8 mouse cellular contexts compared by ENCODE assay signal in the genomic region with DNA sequence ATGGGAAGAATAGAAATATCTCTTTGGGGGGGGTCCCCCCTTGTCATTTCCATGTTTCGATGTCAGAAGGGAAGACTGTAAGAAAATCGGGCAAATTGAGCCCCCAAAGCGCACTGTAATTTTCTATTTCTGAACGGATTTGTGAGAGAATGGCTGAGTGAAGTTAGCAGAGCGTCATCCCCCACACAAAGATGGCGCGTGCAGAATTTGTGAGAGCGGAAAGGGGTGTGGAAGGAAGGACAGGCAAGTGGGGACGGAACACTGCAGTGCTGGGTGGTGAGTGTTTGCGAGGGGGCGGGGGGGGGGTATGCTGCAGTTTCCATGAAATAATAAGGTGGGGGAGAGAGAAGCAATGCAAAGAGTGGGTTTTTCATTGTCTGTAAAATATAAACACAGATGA. TPM values are rescaled to one million over a fixed set of nuclear protein-coding genes. Genes with fewer than 3 reads are reported as not detected.
DNase-seq lines count a peak whose midpoint lies in the region; ATAC-seq and TF ChIP-seq lines count a peak whose summit lies in the region.

A gene (plus strand): TSS at position 136 of the 400 bp plus-strand sequence.

- intact Hi-C loops in left cerebral cortex, postnatal 14 days (cut with DNase I): loop anchor here (5.0 kb wide), 1 partner anchor 47 kb away; no protein-coding TSS in a partner anchor

- no peaks in the 10 kb centered on the region for H3K36me3 ChIP-seq in lung, embryonic 15.5 days
- H3K36me3 ChIP-seq in embryonic facial prominence, embryonic 12.5 days: no peaks in the 10 kb centered on the region
- no peaks in the 10 kb centered on the region for H3K36me3 ChIP-seq in heart, embryonic 13.5 days
- H3K36me3 ChIP-seq in myocyte (ENCODE audit: control insufficient read depth, insufficient read depth): no peaks in the 10 kb centered on the region

- no peak within 1 kb of the TSS for H3ac ChIP-seq in myocyte (ENCODE audit: control insufficient read depth, insufficient read length)

- H3K27me3 ChIP-seq in lung, embryonic 15.5 days: no peaks in the 10 kb centered on the region
- no peaks in the 10 kb centered on the region for H3K27me3 ChIP-seq in embryonic facial prominence, embryonic 12.5 days
- no peaks in the 10 kb centered on the region for H3K27me3 ChIP-seq in heart, embryonic 13.5 days (replicated peaks)
- no peaks in the 10 kb centered on the region for H3K27me3 ChIP-seq in myocyte (ENCODE audit: control insufficient read depth, insufficient read depth, insufficient read length)

- H3K9me3 ChIP-seq in lung, embryonic 15.5 days: no peaks in the 10 kb centered on the region
- no peaks in the 10 kb centered on the region for H3K9me3 ChIP-seq in embryonic facial prominence, embryonic 12.5 days
- H3K9me3 ChIP-seq in heart, embryonic 13.5 days: no peaks in the 10 kb centered on the region

- no peak for DNase-seq in lung, postnatal 4 days
- no peak for DNase-seq in left cerebral cortex, postnatal 14 days (ENCODE audit: low spot score in 2 of 2)
- DNase-seq in spleen, adult 18-20 months: no peak

- H3K4me3 ChIP-seq in lung, embryonic 15.5 days: no peak within 1 kb of the TSS
- no peak within 1 kb of the TSS for H3K4me3 ChIP-seq in embryonic facial prominence, embryonic 12.5 days
- H3K4me3 ChIP-seq in heart, embryonic 13.5 days: no peak within 1 kb of the TSS
- no peak within 1 kb of the TSS for H3K4me3 ChIP-seq in myocyte

- no peak within 1 kb of the TSS for H3K27ac ChIP-seq in lung, embryonic 15.5 days
- no peak within 1 kb of the TSS for H3K27ac ChIP-seq in embryonic facial prominence, embryonic 12.5 days
- H3K27ac ChIP-seq in heart, embryonic 13.5 days (replicated peaks): no peak within 1 kb of the TSS

- H3K4me1 ChIP-seq in lung, embryonic 15.5 days: peaks cover 20% of the 10 kb centered on the region
- peaks cover 4% of the 10 kb centered on the region for H3K4me1 ChIP-seq in embryonic facial prominence, embryonic 12.5 days
- H3K4me1 ChIP-seq in heart, embryonic 13.5 days: peaks cover 11% of the 10 kb centered on the region

- no peak within 1 kb of the TSS for H3K9ac ChIP-seq in lung, embryonic 15.5 days
- no peak within 1 kb of the TSS for H3K9ac ChIP-seq in embryonic facial prominence, embryonic 12.5 days
- H3K9ac ChIP-seq in heart, embryonic 13.5 days: no peak within 1 kb of the TSS

- ATAC-seq in lung, embryonic 15.5 days (ENCODE audit: borderline replicate concordance, extremely low read depth, low FRiP score, low TSS enrichment): no peak
- ATAC-seq in embryonic facial prominence, embryonic 12.5 days (ENCODE audit: insufficient number of reproducible peaks, insufficient read depth, low FRiP score, low TSS enrichment): no peak
- no peak for ATAC-seq in heart, embryonic 13.5 days (ENCODE audit: extremely low read depth, insufficient number of reproducible peaks, low FRiP score, low TSS enrichment)
- ATAC-seq in frontal cortex, adult (ENCODE audit: low TSS enrichment): no peak

- WGBS in lung, embryonic 15.5 days: 85% methylated on average over 11 of the region's 11 CpGs
- WGBS in embryonic facial prominence, embryonic 12.5 days: 83% methylated on average over 11 of the region's 11 CpGs
- WGBS in heart, embryonic 13.5 days: 80% methylated on average over 11 of the region's 11 CpGs

- H3K79me2 ChIP-seq in myocyte (ENCODE audit: control insufficient read depth, insufficient read depth): peaks cover 4% of the 10 kb centered on the region

- no peak for TF ChIP-seq POLR2A in myocyte (IDR thresholded peaks at IDR 0.05; ENCODE audit: insufficient read length, low read depth)

- no peak within 1 kb of the TSS for H3K4me2 ChIP-seq in lung, embryonic 15.5 days
- no peak within 1 kb of the TSS for H3K4me2 ChIP-seq in embryonic facial prominence, embryonic 12.5 days (replicated peaks)
- H3K4me2 ChIP-seq in heart, embryonic 13.5 days: no peak within 1 kb of the TSS
- H3K4me2 ChIP-seq in myocyte (ENCODE audit: low read depth): no peak within 1 kb of the TSS

TF ChIP-seq in myocyte, 11 proteins besides CTCF, POLR2A, EP300 and RAD21:
- no peak for TF ChIP-seq USF1 (IDR thresholded peaks at IDR 0.05; ENCODE audit: low read depth)
- TF ChIP-seq E2F4 (IDR thresholded peaks at IDR 0.05; ENCODE audit: insufficient read depth): no peak
- TF ChIP-seq REST (IDR thresholded peaks at IDR 0.05; ENCODE audit: insufficient read depth, insufficient read length): no peak
- TF ChIP-seq POLR2AphosphoS2 (IDR thresholded peaks at IDR 0.05; ENCODE audit: insufficient read length, low read depth): no peak
- TF ChIP-seq SRF (IDR thresholded peaks at IDR 0.05; ENCODE audit: control insufficient read depth, insufficient read length, low read depth): no peak
- TF ChIP-seq MAX (IDR thresholded peaks at IDR 0.05; ENCODE audit: low read depth): no peak
- no peak for TF ChIP-seq MYOG (IDR thresholded peaks at IDR 0.05; ENCODE audit: control insufficient read depth in 1 of 3, insufficient read depth in 1 of 3, insufficient read length in 2 of 3, low read depth in 2 of 3)
- no peak for TF ChIP-seq CEBPB (IDR thresholded peaks at IDR 0.05; ENCODE audit: insufficient read depth, poor library complexity, severe bottlenecking)
TF ChIP-seq in myocyte: peak in this region for 0.

RNA-seq across cellular contexts. Expression of the gene that starts here (rescaled TPM):
- polyA plus RNA-seq in lung, embryonic 15.5 days (2015; fragmentation: Nextera tagmentation; extraction: Ambion mirVana): 552 and 563 TPM in 2 replicates
- 777 and 801 TPM in 2 replicates for polyA plus RNA-seq in embryonic facial prominence, embryonic 12.5 days (2016; fragmentation: Nextera tagmentation; extraction: Ambion mirVana)
- polyA plus RNA-seq in heart, embryonic 13.5 days (2015; fragmentation: Nextera tagmentation; extraction: Ambion mirVana): 317 and 335 TPM in 2 replicates
- 100 to 1,000 TPM; 615 to 674 TPM for total RNA-seq in left cerebral cortex, postnatal 14 days (2021)
- polyA plus RNA-seq in myocyte (2012; fragmentation: generic; extraction: Trizol): 294 TPM
